Mouse (Mus musculus): ENCODE measurements around the gene AU040320.

DNA sequence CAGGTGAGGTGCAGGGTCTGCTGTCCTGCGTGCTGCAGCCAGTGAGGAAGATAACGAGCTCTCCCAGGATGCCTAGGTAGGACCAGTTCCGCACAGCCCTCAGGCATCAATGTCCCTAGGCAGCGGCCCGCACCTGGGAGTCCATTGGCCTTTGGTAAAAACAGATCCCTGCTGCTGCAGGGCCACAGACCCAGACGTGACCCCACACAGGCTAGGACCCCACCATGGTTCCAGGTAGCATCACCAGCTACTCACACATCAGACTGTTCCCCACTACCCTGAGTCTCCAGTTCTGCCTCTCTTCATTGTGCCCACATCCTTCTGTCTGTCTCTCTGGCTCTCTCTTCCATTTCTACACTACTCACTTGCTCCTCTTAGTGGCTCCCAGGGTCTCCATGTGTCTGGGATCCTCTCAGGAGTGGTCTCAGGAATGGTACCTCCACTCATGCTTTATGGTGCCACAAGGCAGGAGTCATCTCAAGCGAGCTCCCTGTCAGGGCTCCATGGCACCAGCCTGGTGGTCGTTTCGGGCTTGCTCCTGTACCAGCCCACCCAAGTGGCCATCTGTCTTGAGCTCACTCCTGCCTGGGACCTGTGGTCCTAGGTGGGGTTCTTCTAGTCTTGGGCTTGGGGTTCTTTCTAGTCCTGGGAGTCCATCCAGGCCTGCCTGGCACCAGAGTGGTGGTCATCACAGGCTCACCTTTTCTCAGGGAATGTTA lies 107.1 kb downstream of the AU040320 start:
- TF ChIP-seq CTCF (IDR thresholded peaks at IDR 0.05; ENCODE audit: low read depth) (no peak), EP300 (optimal IDR thresholded peaks at IDR 0.05) (no peak)

Data from stomach, postnatal 0 days (tissue).